Mouse (Mus musculus) MEL (cell line): Measurements from ENCODE around the gene Naa25. TPM values are rescaled to one million over a fixed set of nuclear protein-coding genes. Genes with fewer than 3 reads are reported as not detected.

Experiments
- DNase-seq: peaks from one replicate; pipeline ENCODE4 v3.0.0; 2011; ENCODE audit warnings: low read depth, low spot score
- H3K27ac ChIP-seq: 2 replicates; pipeline ENCODE4 v1.5.1; 2012; ENCODE audit warnings: low read depth, mild to moderate bottlenecking, control low read depth, low read length, moderate library complexity; ENCODE audit not compliant: control insufficient read depth
- H3K27me3 ChIP-seq, 2 experiments: fragments of 150-350 bp in 1 of 2; sonication (generic) in 1 of 2; 2 replicates each; pipeline ENCODE4 v1.6.1; 2012; ENCODE audit warnings: low read length in 2 of 2, mild to moderate bottlenecking in 2 of 2, improper control_type of control experiment in 1 of 2, moderate library complexity in 1 of 2; ENCODE audit not compliant: insufficient read depth in 2 of 2, control insufficient read depth in 1 of 2
- H3K36me3 ChIP-seq, 2 experiments: 2 replicates each; pipeline ENCODE4 v1.6.1; 2012 to 2014; ENCODE audit warnings: low read length in 2 of 2, improper control_type of control experiment in 1 of 2, inconsistent platforms in 1 of 2, mild to moderate bottlenecking in 1 of 2; ENCODE audit not compliant: insufficient read depth in 2 of 2, control insufficient read depth in 1 of 2
- H3K4me1 ChIP-seq, 2 experiments: fragments of 150-350 bp in 1 of 2; sonication (generic) in 1 of 2; 2 replicates each; pipeline ENCODE4 v1.6.1; 2012; ENCODE audit warnings: low read length in 2 of 2, improper control_type of control experiment in 1 of 2, mild to moderate bottlenecking in 1 of 2; ENCODE audit not compliant: insufficient read depth in 2 of 2, control insufficient read depth in 1 of 2
- H3K4me3 ChIP-seq, 2 experiments: fragments of 150-350 bp in 1 of 2; sonication (generic) in 1 of 2; 2 replicates each; pipeline ENCODE4 v1.5.1; 2012; ENCODE audit warnings: low read depth in 2 of 2, low read length in 2 of 2, mild to moderate bottlenecking in 2 of 2, moderate library complexity in 2 of 2, control low read depth in 1 of 2, improper control_type of control experiment in 1 of 2; ENCODE audit not compliant: control insufficient read depth in 1 of 2, insufficient read depth in 1 of 2
- H3K79me2 ChIP-seq: 2 replicates; pipeline ENCODE4 v1.6.1; 2012; ENCODE audit warnings: mild to moderate bottlenecking, low read length, moderate library complexity; ENCODE audit not compliant: control insufficient read depth, poor library complexity, insufficient read depth
- H3K9ac ChIP-seq: 2 replicates; pipeline ENCODE4 v1.6.1; 2012; ENCODE audit warnings: low read depth, mild to moderate bottlenecking, control low read depth, low read length, moderate library complexity; ENCODE audit not compliant: control insufficient read depth, poor library complexity, severe bottlenecking
- H3K9me3 ChIP-seq: fragments of 150-350 bp; sonication (generic); replicated peaks from 2 replicates; pipeline ENCODE4 v1.6.1; 2012; ENCODE audit warnings: mild to moderate bottlenecking, low read length, improper control_type of control experiment, moderate library complexity; ENCODE audit not compliant: insufficient read depth
- BHLHE40 ChIP-seq: IDR thresholded peaks from 2 replicates; pipeline ENCODE4 v1.6.1; 2012; ENCODE audit warnings: low read depth, mild to moderate bottlenecking, inconsistent platforms, low read length, improper control_type of control experiment, borderline replicate concordance
- CHD2 ChIP-seq: IDR thresholded peaks from 2 replicates; pipeline ENCODE4 v1.6.1; 2011; ENCODE audit warnings: low read length, improper control_type of control experiment
- CTCF ChIP-seq, 3 experiments: IDR thresholded peaks in 2 of 3; conservative IDR thresholded peaks in 1 of 3; 2 replicates each; pipeline ENCODE4 v1.5.1; 2011 to 2012; ENCODE audit warnings: low read length in 3 of 3, low read depth in 2 of 3, mild to moderate bottlenecking in 2 of 3, improper control_type of control experiment in 1 of 3, inconsistent platforms in 1 of 3, mixed read lengths in 1 of 3, moderate library complexity in 1 of 3; ENCODE audit not compliant: control insufficient read depth in 1 of 3, insufficient read depth in 1 of 3, poor library complexity in 1 of 3, severe bottlenecking in 1 of 3
- E2F4 ChIP-seq: IDR thresholded peaks from 2 replicates; pipeline ENCODE4 v1.6.1; 2011; ENCODE audit warnings: low read depth, low read length, improper control_type of control experiment, borderline replicate concordance
- ELF1 ChIP-seq: IDR thresholded peaks from 2 replicates; pipeline ENCODE4 v1.6.1; 2014; ENCODE audit warnings: low read depth, mild to moderate bottlenecking, inconsistent platforms, low read length, improper control_type of control experiment, moderate library complexity
- EP300 ChIP-seq, 2 experiments: IDR thresholded peaks; 2 replicates each; pipeline ENCODE4 v1.6.1; 2011; ENCODE audit warnings: improper control_type of control experiment in 2 of 2, low read length in 2 of 2, low read depth in 1 of 2, mild to moderate bottlenecking in 1 of 2
- ETS1 ChIP-seq: IDR thresholded peaks from 2 replicates; pipeline ENCODE4 v1.6.1; 2012; ENCODE audit warnings: low read depth, mild to moderate bottlenecking, inconsistent platforms, low read length, improper control_type of control experiment, moderate library complexity
- GABPA ChIP-seq: IDR thresholded peaks from 2 replicates; pipeline ENCODE4 v1.6.1; 2012; ENCODE audit warnings: low read depth, mild to moderate bottlenecking, inconsistent platforms, low read length, improper control_type of control experiment, moderate library complexity
- GATA1 ChIP-seq: IDR thresholded peaks from 2 replicates; pipeline ENCODE4 v1.6.1; 2011; ENCODE audit warnings: low read depth, low read length, improper control_type of control experiment
- HCFC1 ChIP-seq: IDR thresholded peaks from 2 replicates; pipeline ENCODE4 v1.6.1; 2012; ENCODE audit warnings: low read depth, mild to moderate bottlenecking, inconsistent platforms, low read length, improper control_type of control experiment, moderate library complexity
- JUND ChIP-seq: IDR thresholded peaks from 2 replicates; pipeline ENCODE4 v1.6.1; 2011; ENCODE audit warnings: low read depth, mild to moderate bottlenecking, improper control_type of control experiment, low read length
- KAT2A ChIP-seq: conservative IDR thresholded peaks from 2 replicates; pipeline ENCODE4 v1.6.1; 2012; ENCODE audit warnings: low read depth, low read length, improper control_type of control experiment, inconsistent platforms
- MAFK ChIP-seq: IDR thresholded peaks from 2 replicates; pipeline ENCODE4 v1.6.1; 2011; ENCODE audit warnings: low read depth, mild to moderate bottlenecking, low read length, improper control_type of control experiment, borderline replicate concordance
- MAX ChIP-seq: IDR thresholded peaks from 2 replicates; pipeline ENCODE4 v1.6.1; 2011; ENCODE audit warnings: low read length, improper control_type of control experiment
- MAZ ChIP-seq: IDR thresholded peaks from 2 replicates; pipeline ENCODE4 v1.6.1; 2012; ENCODE audit warnings: low read depth, mild to moderate bottlenecking, inconsistent platforms, low read length, improper control_type of control experiment
- MEF2A ChIP-seq: IDR thresholded peaks from 2 replicates; pipeline ENCODE4 v1.6.1; 2014; ENCODE audit warnings: low read depth, mild to moderate bottlenecking, inconsistent platforms, low read length, improper control_type of control experiment; ENCODE audit not compliant: poor library complexity, insufficient replicate concordance, severe bottlenecking; ENCODE audit errors: extremely low read depth
- MXI1 ChIP-seq: IDR thresholded peaks from 2 replicates; pipeline ENCODE4 v1.6.1; 2011; ENCODE audit warnings: mild to moderate bottlenecking, low read depth, low read length, improper control_type of control experiment
- MYC ChIP-seq: IDR thresholded peaks from 2 replicates; pipeline ENCODE4 v1.6.1; 2011; ENCODE audit warnings: low read depth, mild to moderate bottlenecking, low read length, improper control_type of control experiment, moderate library complexity
- NELFE ChIP-seq: IDR thresholded peaks from 2 replicates; pipeline ENCODE4 v1.6.1; 2011; ENCODE audit warnings: low read depth, low read length, improper control_type of control experiment
- NRF1 ChIP-seq: IDR thresholded peaks from 2 replicates; pipeline ENCODE4 v1.6.1; 2014; ENCODE audit warnings: low read depth, mild to moderate bottlenecking, inconsistent platforms, low read length, improper control_type of control experiment, moderate library complexity; ENCODE audit not compliant: poor library complexity, insufficient read depth, severe bottlenecking
- POLR2A ChIP-seq, 2 experiments: IDR thresholded peaks; 2 replicates each; pipeline ENCODE4 v1.6.1; 2011 to 2012; ENCODE audit warnings: low read length in 2 of 2, mild to moderate bottlenecking in 2 of 2, control low read depth in 1 of 2, improper control_type of control experiment in 1 of 2, low read depth in 1 of 2, moderate library complexity in 1 of 2; ENCODE audit not compliant: control insufficient read depth in 1 of 2, insufficient read depth in 1 of 2, poor library complexity in 1 of 2
- POLR2AphosphoS2 ChIP-seq: IDR thresholded peaks from 2 replicates; pipeline ENCODE4 v1.6.1; 2011; ENCODE audit warnings: low read length, improper control_type of control experiment
- POLR2AphosphoS5 ChIP-seq: IDR thresholded peaks from 2 replicates; pipeline ENCODE4 v1.6.1; 2012; ENCODE audit warnings: low read depth, borderline replicate concordance, mild to moderate bottlenecking, inconsistent platforms, low read length, moderate library complexity, mixed read lengths
- RAD21 ChIP-seq: IDR thresholded peaks from 2 replicates; pipeline ENCODE4 v1.6.1; 2011; ENCODE audit warnings: mild to moderate bottlenecking, low read depth, low read length, improper control_type of control experiment
- RCOR1 ChIP-seq: IDR thresholded peaks from 2 replicates; pipeline ENCODE4 v1.6.1; 2012; ENCODE audit warnings: low read depth, mild to moderate bottlenecking, inconsistent platforms, low read length, improper control_type of control experiment
- SIN3A ChIP-seq: IDR thresholded peaks from 2 replicates; pipeline ENCODE4 v1.6.1; 2012; ENCODE audit warnings: low read length, improper control_type of control experiment, inconsistent platforms
- SMC3 ChIP-seq: IDR thresholded peaks from 2 replicates; pipeline ENCODE4 v1.6.1; 2011; ENCODE audit warnings: low read depth, low read length, improper control_type of control experiment
- TAL1 ChIP-seq: IDR thresholded peaks from 2 replicates; pipeline ENCODE4 v1.6.1; 2012; ENCODE audit warnings: mild to moderate bottlenecking, inconsistent platforms, low read length, moderate library complexity, mixed read lengths
- TBP ChIP-seq: IDR thresholded peaks from 2 replicates; pipeline ENCODE4 v1.8.0; 2011; ENCODE audit warnings: low read depth, low read length, improper control_type of control experiment
- UBTF ChIP-seq: IDR thresholded peaks from 2 replicates; pipeline ENCODE4 v1.6.1; 2012; ENCODE audit warnings: low read depth, mild to moderate bottlenecking, inconsistent platforms, low read length, improper control_type of control experiment, moderate library complexity, borderline replicate concordance; ENCODE audit not compliant: insufficient read depth
- USF1 ChIP-seq: IDR thresholded peaks from 2 replicates; pipeline ENCODE4 v1.6.1; 2014; ENCODE audit warnings: low read depth, mild to moderate bottlenecking, inconsistent platforms, low read length, improper control_type of control experiment, moderate library complexity
- USF2 ChIP-seq, 2 experiments: IDR thresholded peaks; 2 replicates each; pipeline ENCODE4 v1.6.1; 2011 to 2012; ENCODE audit warnings: improper control_type of control experiment in 2 of 2, low read length in 2 of 2, borderline replicate concordance in 1 of 2, inconsistent platforms in 1 of 2, low read depth in 1 of 2, mild to moderate bottlenecking in 1 of 2; ENCODE audit not compliant: insufficient read depth in 1 of 2
- ZC3H11A ChIP-seq: IDR thresholded peaks from 2 replicates; pipeline ENCODE4 v1.6.1; 2012; ENCODE audit warnings: low read depth, mild to moderate bottlenecking, inconsistent platforms, low read length, improper control_type of control experiment
- ZKSCAN1 ChIP-seq: IDR thresholded peaks from 2 replicates; pipeline ENCODE4 v1.6.1; 2012; ENCODE audit warnings: low read depth, mild to moderate bottlenecking, inconsistent platforms, low read length, improper control_type of control experiment, moderate library complexity
- ZNF384 ChIP-seq: IDR thresholded peaks from 2 replicates; pipeline ENCODE4 v1.6.1; 2012; ENCODE audit warnings: low read depth, mild to moderate bottlenecking, inconsistent platforms, low read length, improper control_type of control experiment
- polyA plus RNA-seq, 2 experiments: library from polyadenylated mRNA; stranded (reverse) in 1 of 2; unstranded in 1 of 2; fragments of >175 nt in 1 of 2; fragments of >200 nt in 1 of 2; gene quantifications; 2 replicates each; pipeline versions ENCODE4 v1.2.1 to v1.2.4; 2012; ENCODE audit warnings: low replicate concordance in 2 of 2, low read depth in 1 of 2; ENCODE audit not compliant: insufficient read length in 2 of 2, insufficient read depth in 1 of 2, missing spikeins in 1 of 2
- total RNA-seq: library from RNA; depleted of rRNA; stranded (reverse); fragments of 300-350 nt; gene quantifications from 2 replicates; pipeline ENCODE4 v1.2.3, GENCODE M21; 2012

The Naa25 gene
- total and polyA plus RNA-seq, 3 experiments: 53.0 to 59.6 TPM; not detected in 1

GRCm38 (mm10) chr5:121452026-121452869, 54.5 kb downstream of the Naa25 start, which contains the start of gene Erp29:
Erp29 (minus strand) TSS chr5:121452506.
- peaks cover 20% of the 10 kb centered on the region for H3K79me2 ChIP-seq
- peak; percentile 95 for DNase-seq
- H3K9ac ChIP-seq: peak within 1 kb of the TSS; percentile 98
- no peaks in the 10 kb centered on the region for H3K9me3 ChIP-seq
- peaks cover 3 to 22% of the 10 kb centered on the region in 2 experiments; a peak in 3 of 4 replicates for H3K36me3 ChIP-seq
- H3K27ac ChIP-seq: peak within 1 kb of the TSS; percentile 86
- peak within 1 kb of the TSS; percentile 96 for H3K4me3 ChIP-seq
- no peaks in the 10 kb centered on the region for H3K27me3 ChIP-seq
- H3K4me1 ChIP-seq: peaks cover 7 to 23% of the 10 kb centered on the region in 2 experiments
- 0 out of 2 replicates have a peak, but pooled peaks have one; percentile 38 for TF ChIP-seq TBP
- no peak; the same call in 1 of the 2 replicates for TF ChIP-seq KAT2A
- TF ChIP-seq E2F4: no peak
- no peak for TF ChIP-seq CTCF (IDR thresholded peaks at IDR 0.05 in 2 of 3, conservative IDR thresholded peaks at IDR 0.05 in 1 of 3; ENCODE audit: control insufficient read depth in 1 of 3, insufficient read depth in 1 of 3, low read depth in 2 of 3, low read length in 3 of 3, poor library complexity in 1 of 3, severe bottlenecking in 1 of 3)
- TF ChIP-seq MAFK: no peak
- peak; percentile 54 for TF ChIP-seq ELF1
- TF ChIP-seq UBTF: no peak
- peak; percentile 60 for TF ChIP-seq USF1
- TF ChIP-seq MAX: peak; percentile 40
- TF ChIP-seq POLR2AphosphoS5: no peak
- no peak for TF ChIP-seq USF2 (IDR thresholded peaks at IDR 0.05; ENCODE audit: borderline replicate concordance in 1 of 2, insufficient read depth in 1 of 2, low read depth in 1 of 2, low read length in 2 of 2)
- TF ChIP-seq POLR2A (IDR thresholded peaks at IDR 0.05; ENCODE audit: control insufficient read depth in 1 of 2, insufficient read depth in 1 of 2, low read depth in 1 of 2, low read length in 2 of 2, poor library complexity in 1 of 2): peak; percentile 89 to 96
- peak; percentile 87; the same call in 1 of the 2 replicates for TF ChIP-seq MAZ
- TF ChIP-seq MEF2A: 0 out of 2 replicates have a peak, but pooled peaks have one; percentile 30
- TF ChIP-seq RAD21: no peak
- TF ChIP-seq BHLHE40: no peak
- no peak for TF ChIP-seq JUND
- TF ChIP-seq HCFC1: peak; percentile 74
- TF ChIP-seq GATA1: no peak
- no peak for TF ChIP-seq EP300 (IDR thresholded peaks at IDR 0.05; ENCODE audit: low read depth in 1 of 2, low read length in 2 of 2)
- 0 out of 2 replicates have a peak, but pooled peaks have one; percentile 7 for TF ChIP-seq ETS1
- TF ChIP-seq NELFE: peak; percentile 96
- TF ChIP-seq SIN3A: peak; percentile 74
- TF ChIP-seq SMC3: no peak; the same call in 1 of the 2 replicates
- peak; percentile 32; the same call in 1 of the 2 replicates for TF ChIP-seq MXI1
- TF ChIP-seq RCOR1: no peak
- TF ChIP-seq NRF1: peak; percentile 96
- TF ChIP-seq TAL1: no peak
- TF ChIP-seq POLR2AphosphoS2: 0 out of 2 replicates have a peak, but pooled peaks have one; percentile 34
- no peak for TF ChIP-seq MYC
- no peak; the same call in 1 of the 2 replicates for TF ChIP-seq ZC3H11A
- no peak for TF ChIP-seq GABPA
- no peak for TF ChIP-seq ZKSCAN1
- TF ChIP-seq CHD2: peak; percentile 87
- TF ChIP-seq ZNF384: no peak
